Mouse (Mus musculus) midbrain, embryonic 15.5 days (tissue): ENCODE data around the gene Immp2l. TPM values are rescaled to one million over a fixed set of nuclear protein-coding genes. Genes with fewer than 3 reads are reported as not detected.
A peak's percentile ranks its signal among the peaks of the same experiment; 100 is the strongest.
"Not testable (repeated sequence)": the region's sequence is repeated elsewhere in the genome, so short reads cannot be mapped to it uniquely, and the experiment has no call there.

Experiments used
- ATAC-seq: fragments of 200-750 bp; cut with Nextera tagmentation; replicated peaks from 2 replicates; pipeline ENCODE4 v1.8.0; 2017; ENCODE audit warnings: moderate TSS enrichment
- H3K27ac ChIP-seq: fragments of 300-500 bp; sonication (generic); 2 replicates; pipeline ENCODE4 v1.5.1; 2015; ENCODE audit warnings: mild to moderate bottlenecking, inconsistent platforms
- H3K27me3 ChIP-seq: fragments of 300-500 bp; sonication (generic); replicated peaks from 2 replicates; pipeline ENCODE4 v1.6.1; 2015; ENCODE audit warnings: inconsistent platforms
- H3K36me3 ChIP-seq: fragments of 300-500 bp; sonication (generic); replicated peaks from 2 replicates; pipeline ENCODE4 v1.6.1; 2015; ENCODE audit warnings: inconsistent platforms
- H3K4me1 ChIP-seq: fragments of 300-500 bp; sonication (generic); 2 replicates; pipeline ENCODE4 v1.6.1; 2015; ENCODE audit warnings: inconsistent platforms
- H3K4me2 ChIP-seq: fragments of 300-500 bp; sonication (generic); 2 replicates; pipeline ENCODE4 v1.6.1; 2015; ENCODE audit warnings: inconsistent platforms, mild to moderate bottlenecking, moderate library complexity
- H3K4me3 ChIP-seq: fragments of 300-500 bp; sonication (generic); 2 replicates; pipeline ENCODE4 v1.5.1; 2015; ENCODE audit warnings: mild to moderate bottlenecking, inconsistent platforms
- H3K9ac ChIP-seq: fragments of 300-500 bp; sonication (generic); 2 replicates; pipeline ENCODE4 v1.6.1; 2015; ENCODE audit warnings: mild to moderate bottlenecking, inconsistent platforms
- H3K9me3 ChIP-seq: fragments of 300-500 bp; sonication (generic); 2 replicates; pipeline ENCODE4 v1.6.1; 2016; ENCODE audit warnings: inconsistent platforms
- WGBS: fragments of 180-500 bp; shearing (Covaris S2); methylation state at CpG from one replicate; pipeline ENCODE4 v1.1.7; 2015; ENCODE audit warnings: mixed read lengths; 5-methylcytosine and 5-hydroxymethylcytosine counted together
- polyA plus RNA-seq: library from polyadenylated mRNA; unstranded; fragments of >200 nt; fragmentation: Nextera tagmentation; extraction: Ambion mirVana; gene quantifications from 2 replicates; pipeline ENCODE4 v1.2.1, GENCODE M21; 2015

Immp2l gene
- polyA plus RNA-seq = 6.2 and 8.0 TPM in 2 replicates

DNA sequence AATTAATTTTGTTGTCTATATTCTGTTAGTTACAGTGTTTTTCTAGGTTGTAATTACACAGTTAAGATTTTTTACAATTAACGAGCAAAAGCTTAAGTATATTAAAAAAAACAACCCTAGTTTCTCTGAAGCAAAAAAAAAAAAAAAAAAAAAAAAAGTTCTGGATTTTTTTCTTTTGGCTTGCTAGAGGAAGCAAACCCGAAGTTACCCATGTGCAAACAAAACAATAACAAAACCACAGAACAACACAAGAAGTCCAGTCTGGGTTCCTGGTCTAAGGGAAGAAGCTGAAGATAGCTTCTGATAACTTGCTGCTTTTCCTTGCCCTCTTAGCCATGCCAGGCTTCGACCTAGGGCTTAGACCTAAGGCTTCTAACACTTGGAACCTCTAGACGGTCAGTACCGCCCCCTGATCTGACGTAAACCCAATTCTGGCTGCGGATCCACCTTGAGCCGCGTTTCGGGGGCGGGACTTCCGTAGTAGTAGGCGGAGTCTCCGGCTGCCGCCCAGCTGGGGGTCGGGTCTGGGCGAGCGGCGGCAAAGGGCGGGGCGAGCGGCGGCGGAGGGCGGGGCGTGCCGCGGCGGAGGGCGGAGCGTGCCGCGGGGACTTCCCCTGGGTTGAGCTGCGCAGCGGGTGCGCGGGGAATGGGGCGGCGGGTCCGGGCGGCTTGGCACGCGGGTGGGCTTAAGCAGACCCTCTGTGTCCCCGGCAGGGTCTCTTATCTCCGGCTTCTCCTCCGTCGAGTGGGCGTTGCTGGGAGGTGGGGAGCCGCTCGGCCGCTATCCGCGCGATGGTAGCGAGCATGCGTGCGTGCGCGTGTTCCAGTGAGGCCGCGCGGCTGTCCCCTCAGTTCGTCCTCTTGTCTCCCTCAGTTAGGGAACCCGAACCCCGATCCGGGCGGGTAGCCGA lies at the start of gene Immp2l:
Immp2l (plus strand) TSS at position 580 of the 911 bp plus-strand sequence.
- peak within 1 kb of the TSS; percentile 69 for H3K4me3 ChIP-seq
- peak within 1 kb of the TSS; percentile 65 for H3K4me2 ChIP-seq
- WGBS = 2% methylated on average over 66 of the region's 68 CpGs
- H3K27ac ChIP-seq = peak within 1 kb of the TSS; percentile 77
- H3K36me3 ChIP-seq = no peaks in the 10 kb centered on the region
- no peaks in the 10 kb centered on the region for H3K27me3 ChIP-seq
- peaks cover 8% of the 10 kb centered on the region; the same call in 1 of the 2 replicates for H3K4me1 ChIP-seq
- peak within 1 kb of the TSS; percentile 72 for H3K9ac ChIP-seq
- no peaks in the 10 kb centered on the region for H3K9me3 ChIP-seq
- peak; percentile 97 for ATAC-seq

GRCm38 (mm10) chr12:40978719-40979500 lies 45.0 kb upstream of the Immp2l start:
- H3K27ac ChIP-seq = no peak overlapping the region
- WGBS = 79% methylated on average over 2 of the region's 2 CpGs
- H3K4me2 ChIP-seq = no peak overlapping the region
- ATAC-seq = no peak
- H3K9me3 ChIP-seq = no peaks in the 10 kb centered on the region
- H3K9ac ChIP-seq = no peak overlapping the region
- no peaks in the 10 kb centered on the region for H3K4me1 ChIP-seq
- no peaks in the 10 kb centered on the region for H3K36me3 ChIP-seq
- no peak overlapping the region for H3K4me3 ChIP-seq
- no peaks in the 10 kb centered on the region for H3K27me3 ChIP-seq

GRCm38 (mm10) chr12:40979716-40980115 lies 44.2 kb upstream of the Immp2l start:
- no peak overlapping the region for H3K27ac ChIP-seq
- 84% methylated on average over 4 of the region's 4 CpGs for WGBS
- no peaks in the 10 kb centered on the region for H3K9me3 ChIP-seq
- H3K4me2 ChIP-seq = no peak overlapping the region
- H3K27me3 ChIP-seq = no peaks in the 10 kb centered on the region
- no peaks in the 10 kb centered on the region for H3K36me3 ChIP-seq
- no peaks in the 10 kb centered on the region for H3K4me1 ChIP-seq
- H3K9ac ChIP-seq = no peak overlapping the region
- no peak for ATAC-seq
- no peak overlapping the region for H3K4me3 ChIP-seq

GRCm38 (mm10) chr12:40980160-40980559 lies 43.7 kb upstream of the Immp2l start:
- H3K27ac ChIP-seq = no peak overlapping the region
- WGBS = 76% methylated on average over 3 of the region's 3 CpGs
- H3K4me2 ChIP-seq = no peak overlapping the region
- no peaks in the 10 kb centered on the region for H3K9me3 ChIP-seq
- no peak for ATAC-seq
- no peaks in the 10 kb centered on the region for H3K36me3 ChIP-seq
- H3K9ac ChIP-seq = no peak overlapping the region
- H3K4me3 ChIP-seq = no peak overlapping the region
- no peaks in the 10 kb centered on the region for H3K27me3 ChIP-seq
- H3K4me1 ChIP-seq = no peaks in the 10 kb centered on the region

DNA sequence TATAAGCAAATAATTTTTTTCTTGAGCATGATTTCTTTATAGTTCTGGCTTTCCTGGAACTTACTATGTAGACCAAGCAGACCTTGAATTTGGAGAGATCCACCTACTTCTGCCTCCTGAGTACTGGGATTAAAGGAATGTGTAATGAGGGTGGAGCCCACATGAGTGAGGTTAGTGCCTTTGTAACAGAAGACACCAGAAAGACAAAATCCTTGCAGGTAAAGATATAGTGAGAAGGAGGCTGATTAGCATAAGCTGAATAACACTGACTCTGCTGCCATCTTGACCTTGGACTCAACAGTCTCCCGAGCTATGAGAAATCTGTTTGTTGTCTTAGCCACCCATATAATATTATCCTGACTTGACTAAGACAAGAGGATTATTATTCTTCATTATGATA lies 40.9 kb upstream of the Immp2l start:
- no peak overlapping the region for H3K9ac ChIP-seq
- H3K4me2 ChIP-seq = no peak overlapping the region
- 59% methylated on average over 1 of the region's 1 CpGs for WGBS
- no peak overlapping the region for H3K27ac ChIP-seq
- H3K4me3 ChIP-seq = no peak overlapping the region
- no peaks in the 10 kb centered on the region for H3K27me3 ChIP-seq
- H3K36me3 ChIP-seq = no peaks in the 10 kb centered on the region
- H3K4me1 ChIP-seq = no peaks in the 10 kb centered on the region
- no peak for ATAC-seq
- H3K9me3 ChIP-seq = no peaks in the 10 kb centered on the region

DNA sequence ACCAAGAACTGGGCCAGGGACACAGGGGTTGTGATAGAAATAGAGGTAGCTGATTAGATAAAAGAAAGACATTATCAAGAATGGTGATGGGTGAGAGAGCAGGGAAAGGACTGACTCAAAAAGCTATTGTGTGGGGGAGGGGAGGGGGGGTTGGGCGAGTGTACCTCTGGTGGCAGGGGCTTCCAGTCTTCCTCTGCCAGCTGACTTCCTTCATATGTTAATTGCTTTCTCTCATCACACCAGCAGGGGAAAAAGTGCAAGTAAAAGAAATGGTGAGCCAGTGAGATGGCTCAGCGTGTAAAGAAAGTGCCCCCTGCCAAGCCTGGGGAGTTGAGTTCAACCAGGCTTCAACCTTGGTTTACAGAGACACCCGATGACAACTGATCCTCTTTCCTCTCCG lies 39.2 kb upstream of the Immp2l start:
- ATAC-seq = no peak
- Histone ChIP-seq H3K4me2 (no peak overlapping the region), H3K9ac (no peak overlapping the region), H3K4me1 (no peaks in the 10 kb centered on the region), H3K9me3 (no peaks in the 10 kb centered on the region), H3K4me3 (no peak overlapping the region), H3K36me3 (no peaks in the 10 kb centered on the region), H3K27ac (no peak overlapping the region), H3K27me3 (no peaks in the 10 kb centered on the region)
- 11% methylated on average over 4 of the region's 4 CpGs for WGBS

GRCm38 (mm10) chr12:40985791-40986190 lies 38.1 kb upstream of the Immp2l start:
- no peak for ATAC-seq
- WGBS = 52% methylated on average over 4 of the region's 4 CpGs

GRCm38 (mm10) chr12:40988311-40989065 lies 35.4 kb upstream of the Immp2l start:
- no peaks in the 10 kb centered on the region for H3K36me3 ChIP-seq
- no peak overlapping the region for H3K4me2 ChIP-seq

More at GRCm38 (mm10) chr12:40985791-40986190, 38.1 kb upstream of the Immp2l start:
- Histone ChIP-seq H3K9me3 (no peaks in the 10 kb centered on the region), H3K27ac (no peak overlapping the region), H3K9ac (no peak overlapping the region), H3K4me1 (no peaks in the 10 kb centered on the region), H3K27me3 (no peaks in the 10 kb centered on the region), H3K36me3 (no peaks in the 10 kb centered on the region), H3K4me3 (no peak overlapping the region), H3K4me2 (no peak overlapping the region)

GRCm38 (mm10) chr12:40991647-40992046 lies 32.2 kb upstream of the Immp2l start:
- WGBS = 44% methylated on average over 4 of the region's 4 CpGs
- Histone ChIP-seq H3K36me3 (no peaks in the 10 kb centered on the region), H3K9me3 (no peaks in the 10 kb centered on the region), H3K27ac (no peak overlapping the region), H3K4me2 (no peak overlapping the region), H3K4me1 (no peaks in the 10 kb centered on the region), H3K4me3 (no peak overlapping the region), H3K9ac (no peak overlapping the region), H3K27me3 (no peaks in the 10 kb centered on the region)
- no peak for ATAC-seq

More at GRCm38 (mm10) chr12:40988311-40989065, 35.4 kb upstream of the Immp2l start:
- no peak overlapping the region for H3K27ac ChIP-seq
- H3K4me3 ChIP-seq = no peak overlapping the region
- no peak overlapping the region for H3K9ac ChIP-seq
- ATAC-seq = no peak
- no peaks in the 10 kb centered on the region for H3K9me3 ChIP-seq
- WGBS = 73% methylated on average over 9 of the region's 9 CpGs
- no peaks in the 10 kb centered on the region for H3K27me3 ChIP-seq
- no peaks in the 10 kb centered on the region for H3K4me1 ChIP-seq

GRCm38 (mm10) chr12:40992237-40992636 lies 31.7 kb upstream of the Immp2l start:
- ATAC-seq, H3K4me2 ChIP-seq, H3K27me3 ChIP-seq, H3K4me1 ChIP-seq, H3K27ac ChIP-seq, H3K9me3 ChIP-seq, H3K36me3 ChIP-seq, H3K4me3 ChIP-seq, H3K9ac ChIP-seq: not testable (repeated sequence)
- WGBS = 85% methylated on average over 1 of the region's 1 CpGs

GRCm38 (mm10) chr12:40994846-40995245 lies 29.0 kb upstream of the Immp2l start:
- Histone ChIP-seq H3K36me3 (no peaks in the 10 kb centered on the region), H3K4me1 (no peaks in the 10 kb centered on the region), H3K27ac (no peak overlapping the region), H3K4me3 (no peak overlapping the region), H3K9me3 (no peaks in the 10 kb centered on the region), H3K4me2 (no peak overlapping the region), H3K9ac (no peak overlapping the region), H3K27me3 (no peaks in the 10 kb centered on the region)
- 73% methylated on average over 2 of the region's 2 CpGs for whole genome bisulfite sequencing
- ATAC-seq = no peak
